Mouse (Mus musculus) olfactory bulb, adult 2 months (tissue): ENCODE results near the gene Slc44a3.

Experiments
- CTCF ChIP-seq: fragments of 200-500 bp; IDR thresholded peaks from 2 replicates; pipeline ENCODE4 v1.5.1; 2012; ENCODE audit warnings: low read depth, mild to moderate bottlenecking, low read length, moderate library complexity; ENCODE audit not compliant: insufficient read depth
- POLR2A ChIP-seq: fragments of 200-500 bp; IDR thresholded peaks from 2 replicates; pipeline ENCODE4 v1.6.1; 2012; ENCODE audit warnings: mild to moderate bottlenecking, low read depth, low read length, moderate library complexity; ENCODE audit not compliant: insufficient read depth

- TF ChIP-seq CTCF, result no peak
- TF ChIP-seq POLR2A, result no peak
These were observed 104.0 kb downstream of the Slc44a3 start for GRCm38 (mm10) chr3:121428230-121428629.
